Mouse (Mus musculus) lung, postnatal 0 days (tissue): ENCODE measurements around the gene Xdh.

Source experiments
- CTCF ChIP-seq: IDR thresholded peaks from 2 replicates; pipeline ENCODE4 v1.5.1; 2016; ENCODE audit warnings: antibody characterized with exemption, mild to moderate bottlenecking
- EP300 ChIP-seq: IDR thresholded peaks from 2 replicates; pipeline ENCODE4 v1.6.1; 2016; ENCODE audit warnings: antibody characterized with exemption, mild to moderate bottlenecking, control low read depth

GRCm38 (mm10) chr17:73982871-73983270 lies 32.9 kb upstream of the Xdh start:
- TF ChIP-seq CTCF (no peak), EP300 (no peak)
